Mouse (Mus musculus) myocyte (in vitro differentiated cells): Measurements from ENCODE around the gene Atf7. TPM values are rescaled to one million over a fixed set of nuclear protein-coding genes. Genes with fewer than 3 reads are reported as not detected.

Source experiments
- H3K27me3 ChIP-seq: one replicate; pipeline ENCODE4 v1.6.1; 2011; ENCODE audit not compliant: control insufficient read depth, insufficient read depth, insufficient read length
- H3K36me3 ChIP-seq: one replicate; pipeline ENCODE4 v1.6.1; 2011; ENCODE audit not compliant: control insufficient read depth, insufficient read depth
- H3K4me2 ChIP-seq: one replicate; pipeline ENCODE4 v1.6.1; 2011; ENCODE audit warnings: low read depth, control low read depth
- H3K4me3 ChIP-seq: one replicate; pipeline ENCODE4 v1.5.1; 2011; ENCODE audit warnings: mild to moderate bottlenecking, control low read depth, moderate library complexity
- H3K79me2 ChIP-seq: one replicate; pipeline ENCODE4 v1.6.1; 2011; ENCODE audit not compliant: control insufficient read depth, insufficient read depth
- H3ac ChIP-seq: one replicate; pipeline ENCODE4 v1.6.1; 2011; ENCODE audit not compliant: control insufficient read depth, insufficient read length
- CEBPB ChIP-seq: IDR thresholded peaks from 2 replicates; pipeline ENCODE4 v1.6.1; 2011; ENCODE audit warnings: mild to moderate bottlenecking, moderate library complexity; ENCODE audit not compliant: poor library complexity, insufficient read depth, severe bottlenecking
- E2F4 ChIP-seq: IDR thresholded peaks from one replicate; pipeline ENCODE4 v1.6.1; 2011; ENCODE audit warnings: mild to moderate bottlenecking, control low read depth, moderate library complexity; ENCODE audit not compliant: insufficient read depth
- MAX ChIP-seq: IDR thresholded peaks from one replicate; pipeline ENCODE4 v1.6.1; 2011; ENCODE audit warnings: low read depth, mild to moderate bottlenecking, control low read depth
- MYOD1 ChIP-seq, 3 experiments: IDR thresholded peaks; one replicate each; pipeline ENCODE4 v1.6.1; 2011; ENCODE audit warnings: control low read depth in 2 of 3, low read depth in 2 of 3, mild to moderate bottlenecking in 2 of 3, moderate library complexity in 1 of 3; ENCODE audit not compliant: insufficient read length in 2 of 3, control insufficient read depth in 1 of 3
- MYOG ChIP-seq, 3 experiments: IDR thresholded peaks; one replicate each; pipeline ENCODE4 v1.6.1; 2011; ENCODE audit warnings: control low read depth in 2 of 3, low read depth in 2 of 3, mild to moderate bottlenecking in 2 of 3; ENCODE audit not compliant: insufficient read length in 2 of 3, control insufficient read depth in 1 of 3, insufficient read depth in 1 of 3
- POLR2A ChIP-seq: IDR thresholded peaks from one replicate; pipeline ENCODE4 v1.6.1; 2011; ENCODE audit warnings: low read depth, mild to moderate bottlenecking, control low read depth, moderate library complexity; ENCODE audit not compliant: insufficient read length
- POLR2AphosphoS2 ChIP-seq: IDR thresholded peaks from one replicate; pipeline ENCODE4 v1.6.1; 2011; ENCODE audit warnings: low read depth, control low read depth; ENCODE audit not compliant: insufficient read length
- REST ChIP-seq: IDR thresholded peaks from one replicate; pipeline ENCODE4 v1.6.1; 2011; ENCODE audit warnings: mild to moderate bottlenecking, control low read depth, moderate library complexity; ENCODE audit not compliant: insufficient read depth, insufficient read length
- SRF ChIP-seq: IDR thresholded peaks from one replicate; pipeline ENCODE4 v1.6.1; 2011; ENCODE audit warnings: low read depth; ENCODE audit not compliant: control insufficient read depth, insufficient read length
- TCF12 ChIP-seq: IDR thresholded peaks from one replicate; pipeline ENCODE4 v1.6.1; 2011; ENCODE audit warnings: mild to moderate bottlenecking, control low read depth; ENCODE audit not compliant: poor library complexity, insufficient read depth, severe bottlenecking
- TCF3 ChIP-seq: IDR thresholded peaks from one replicate; pipeline ENCODE4 v1.6.1; 2011; ENCODE audit warnings: low read depth, control low read depth; ENCODE audit not compliant: insufficient read length
- USF1 ChIP-seq: IDR thresholded peaks from one replicate; pipeline ENCODE4 v1.6.1; 2011; ENCODE audit warnings: low read depth, mild to moderate bottlenecking, control low read depth, moderate library complexity
- polyA plus RNA-seq: library from polyadenylated mRNA; unstranded; fragments of >200 nt; fragmentation: generic; extraction: Trizol; gene quantifications from one replicate; pipeline ENCODE4 v1.2.1, GENCODE M21; 2012; ENCODE audit warnings: missing spikeins

The Atf7 gene
- polyA plus RNA-seq, 1 experiment, result 33.7 TPM

GRCm38 (mm10) chr15:102499851-102500250 lies 125.4 kb downstream of the Atf7 start:
- H3K36me3 ChIP-seq, result peaks cover 98% of the 10 kb centered on the region
- H3K27me3 ChIP-seq, result no peaks in the 10 kb centered on the region
- TF ChIP-seq REST, result no peak
- no peak for TF ChIP-seq POLR2A
- no peak for TF ChIP-seq MAX
- TF ChIP-seq POLR2AphosphoS2, result peak; percentile 16
- no peak for TF ChIP-seq SRF
- no peak overlapping the region for H3K4me2 ChIP-seq
- H3ac ChIP-seq, result no peak overlapping the region
- H3K4me3 ChIP-seq, result no peak overlapping the region
- peaks cover 28% of the 10 kb centered on the region for H3K79me2 ChIP-seq

- H3K4me3 ChIP-seq, result no peak overlapping the region
- no peak overlapping the region for H3ac ChIP-seq
- peaks cover 33% of the 10 kb centered on the region for H3K79me2 ChIP-seq
- H3K4me2 ChIP-seq, result no peak overlapping the region
- peaks cover 98% of the 10 kb centered on the region for H3K36me3 ChIP-seq
- no peaks in the 10 kb centered on the region for H3K27me3 ChIP-seq
- TF ChIP-seq E2F4 (no peak), SRF (no peak), MYOG (IDR thresholded peaks at IDR 0.05; ENCODE audit: control insufficient read depth in 1 of 3, insufficient read depth in 1 of 3, insufficient read length in 2 of 3, low read depth in 2 of 3) (no peak), TCF12 (no peak), MYOD1 (IDR thresholded peaks at IDR 0.05; ENCODE audit: control insufficient read depth in 1 of 3, insufficient read length in 2 of 3, low read depth in 2 of 3) (no peak), TCF3 (no peak)
Observed at GRCm38 (mm10) chr15:102499370-102499769, 125.9 kb downstream of the Atf7 start.

- Histone ChIP-seq H3K4me3 (no peak overlapping the region), H3K79me2 (peaks cover 42% of the 10 kb centered on the region), H3K4me2 (no peak overlapping the region), H3ac (no peak overlapping the region), H3K36me3 (peaks cover 99% of the 10 kb centered on the region), H3K27me3 (no peaks in the 10 kb centered on the region)
- no peak for TF ChIP-seq POLR2AphosphoS2
- no peak for TF ChIP-seq TCF3
Observed at GRCm38 (mm10) chr15:102498322-102498721, 126.9 kb downstream of the Atf7 start.

- Histone ChIP-seq H3K4me3 (no peak overlapping the region), H3K36me3 (peaks cover 99% of the 10 kb centered on the region), H3ac (no peak overlapping the region), H3K27me3 (no peaks in the 10 kb centered on the region), H3K4me2 (no peak overlapping the region), H3K79me2 (peaks cover 83% of the 10 kb centered on the region)
- TF ChIP-seq USF1, result no peak
- no peak for TF ChIP-seq E2F4
- TF ChIP-seq MYOD1 (IDR thresholded peaks at IDR 0.05; ENCODE audit: control insufficient read depth in 1 of 3, insufficient read length in 2 of 3, low read depth in 2 of 3), result no peak
- no peak for TF ChIP-seq REST
- TF ChIP-seq MYOG (IDR thresholded peaks at IDR 0.05; ENCODE audit: control insufficient read depth in 1 of 3, insufficient read depth in 1 of 3, insufficient read length in 2 of 3, low read depth in 2 of 3), result no peak
- no peak for TF ChIP-seq TCF12
- no peak for TF ChIP-seq CEBPB
- TF ChIP-seq MAX, result no peak
Observed at GRCm38 (mm10) chr15:102487664-102488063, 137.6 kb downstream of the Atf7 start.

DNA sequence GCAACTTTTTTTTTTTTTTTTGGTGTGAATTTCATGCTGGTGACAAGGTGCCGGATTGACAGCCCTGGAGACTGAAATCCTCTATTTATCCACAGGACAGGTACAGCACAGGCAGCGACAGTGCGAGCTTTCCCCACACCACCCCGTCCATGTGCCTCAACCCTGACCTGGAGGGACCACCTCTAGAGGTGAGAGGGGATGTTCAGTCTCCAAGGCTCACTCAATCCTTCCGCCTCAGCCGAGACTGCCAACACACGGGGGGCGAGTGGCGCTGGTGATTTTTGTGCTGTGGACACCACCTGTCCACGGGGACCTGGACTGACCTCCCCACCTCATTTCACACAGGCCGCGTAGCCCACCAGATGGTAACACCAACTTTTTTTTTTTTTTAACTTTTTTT lies 139.4 kb downstream of the Atf7 start:
- Histone ChIP-seq H3K36me3 (peaks cover 99% of the 10 kb centered on the region), H3K4me3 (no peak overlapping the region), H3ac (no peak overlapping the region), H3K79me2 (peaks cover 89% of the 10 kb centered on the region), H3K4me2 (no peak overlapping the region), H3K27me3 (no peaks in the 10 kb centered on the region)
- TF ChIP-seq CEBPB, result no peak
- TF ChIP-seq POLR2AphosphoS2, result peak; percentile 64
- peak; percentile 37 for TF ChIP-seq POLR2A

GRCm38 (mm10) chr15:102483136-102483535 lies 142.1 kb downstream of the Atf7 start:
- peaks cover 98% of the 10 kb centered on the region for H3K36me3 ChIP-seq
- no peak overlapping the region for H3K4me3 ChIP-seq
- no peak overlapping the region for H3ac ChIP-seq
- no peak overlapping the region for H3K4me2 ChIP-seq
- TF ChIP-seq TCF12, result no peak
- TF ChIP-seq POLR2AphosphoS2, result peak; percentile 29
- no peak for TF ChIP-seq CEBPB
- no peaks in the 10 kb centered on the region for H3K27me3 ChIP-seq
- peaks cover 93% of the 10 kb centered on the region for H3K79me2 ChIP-seq

Other genes with a start within 250 kb of the Atf7 start
- 11.7 TPM for gene Sp1, start 219.3 kb downstream of the Atf7 start, polyA plus RNA-seq
- gene Amhr2, start 180.1 kb downstream of the Atf7 start, polyA plus RNA-seq, result 0.32 TPM
- 92.9 TPM for gene Prr13, start 166.4 kb downstream of the Atf7 start, polyA plus RNA-seq
- gene Pcbp2, start 154.9 kb downstream of the Atf7 start, polyA plus RNA-seq, result 892 TPM
- gene Gm10337, start 121.7 kb downstream of the Atf7 start, polyA plus RNA-seq, result not detected
- 5.9 TPM for gene Map3k12, start 108.4 kb downstream of the Atf7 start, polyA plus RNA-seq
- gene Tarbp2, start 107.3 kb downstream of the Atf7 start, polyA plus RNA-seq, result 76.2 TPM
- 0.84 TPM for gene Npff, start 100.5 kb downstream of the Atf7 start, polyA plus RNA-seq
- gene Gm28047, start 397 bp downstream of the Atf7 start, polyA plus RNA-seq, result not detected
- gene Atp5g2, start 46.9 kb upstream of the Atf7 start, polyA plus RNA-seq, result 947 TPM
- 117 TPM for gene Calcoco1, start 96.7 kb upstream of the Atf7 start, polyA plus RNA-seq